Mouse (Mus musculus): ENCODE results near the gene Wwox. TPM values are rescaled to one million over a fixed set of nuclear protein-coding genes. Genes with fewer than 3 reads are reported as not detected.

The Wwox gene
- total RNA-seq, 2 experiments from 2014 or later: 14.2 to 14.3 TPM

- H3K4me3 ChIP-seq: no peak overlapping the region
- no peak overlapping the region for H3K27ac ChIP-seq
- DNase-seq (ENCODE audit: low spot score in 2 of 2): no peak
- no peak for TF ChIP-seq CTCF (conservative IDR thresholded peaks at IDR 0.05)
Measured at GRCm38 (mm10) chr8:115257417-115257816, 818.0 kb downstream of the Wwox start.

- DNase-seq (ENCODE audit: low spot score in 2 of 2): no peak
- Histone ChIP-seq H3K27ac (no peak overlapping the region), H3K4me3 (no peak overlapping the region)
- TF ChIP-seq CTCF (conservative IDR thresholded peaks at IDR 0.05): no peak
Measured at GRCm38 (mm10) chr8:115259806-115260205, 820.4 kb downstream of the Wwox start.

GRCm38 (mm10) chr8:115267196-115267595 is 827.7 kb downstream of the Wwox start:
- Histone ChIP-seq H3K27ac (no peak overlapping the region), H3K4me3 (no peak overlapping the region)
- DNase-seq (ENCODE audit: low spot score in 2 of 2): no peak
- TF ChIP-seq CTCF (conservative IDR thresholded peaks at IDR 0.05): no peak

DNA sequence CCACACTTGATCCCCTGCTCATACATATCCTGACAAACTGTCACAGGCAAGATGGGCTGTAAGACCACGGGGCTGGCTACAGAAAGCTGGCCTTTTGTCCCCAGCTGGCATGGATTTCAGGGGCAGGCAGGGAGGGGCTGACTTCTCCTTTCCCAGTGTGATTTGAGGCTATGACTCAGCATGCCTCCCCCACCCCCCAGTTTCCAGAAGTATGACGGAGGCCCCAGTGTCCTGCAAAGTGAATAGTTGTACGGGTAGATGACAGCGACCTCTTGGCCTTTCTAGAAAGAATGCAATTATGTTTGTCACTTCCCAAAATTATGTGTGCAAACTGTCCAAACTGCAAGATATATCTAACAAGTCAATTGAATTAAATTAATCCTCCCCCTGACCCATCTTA is 830.1 kb downstream of the Wwox start:
- Histone ChIP-seq H3K27ac (no peak overlapping the region), H3K4me3 (no peak overlapping the region)
- DNase-seq (ENCODE audit: low spot score in 2 of 2): no peak
- no peak for TF ChIP-seq CTCF (conservative IDR thresholded peaks at IDR 0.05)

DNA sequence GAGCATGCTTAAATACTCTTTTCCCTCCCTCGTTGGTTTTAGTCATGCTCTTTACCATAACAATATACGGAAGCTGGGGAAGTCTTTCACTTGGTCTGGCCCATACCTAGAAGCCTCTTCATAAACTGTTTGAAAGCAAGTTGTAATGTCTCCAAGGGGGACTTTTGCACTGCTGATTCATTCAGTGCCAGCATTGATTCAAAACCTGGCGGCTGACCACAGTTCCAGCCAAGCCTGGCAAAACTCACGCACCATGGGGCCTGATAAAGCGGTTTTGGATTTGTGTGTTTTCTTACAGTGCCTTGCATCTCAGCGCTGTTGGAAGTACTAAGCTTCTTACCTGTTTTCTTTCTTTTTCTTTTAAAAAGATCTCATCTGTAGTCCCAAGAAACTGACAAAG is 834.5 kb downstream of the Wwox start:
- Histone ChIP-seq H3K4me3 (no peak overlapping the region), H3K27ac (no peak overlapping the region)
- DNase-seq (ENCODE audit: low spot score in 2 of 2): no peak
- TF ChIP-seq CTCF (conservative IDR thresholded peaks at IDR 0.05): no peak

DNA sequence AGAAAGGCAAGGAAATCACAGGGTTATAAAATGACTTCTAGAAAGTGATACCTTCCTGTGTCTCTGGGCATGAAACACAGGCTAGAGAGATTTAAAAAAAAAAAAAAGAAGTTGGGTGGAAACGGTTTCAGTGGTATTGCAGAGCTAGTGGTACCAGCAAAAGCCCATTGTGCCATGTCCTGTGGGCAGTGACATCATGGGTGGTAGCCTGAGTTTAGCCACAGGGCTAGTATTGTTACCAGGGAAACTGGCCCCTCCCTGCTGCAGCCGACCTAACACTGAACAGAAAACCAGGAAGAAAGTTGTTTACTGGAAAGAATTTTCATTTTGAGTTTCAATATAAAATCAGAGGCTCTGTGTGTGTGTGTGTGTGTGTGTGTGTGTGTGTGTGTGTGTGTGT is 836.8 kb downstream of the Wwox start:
- no peak overlapping the region for H3K27ac ChIP-seq
- no peak for DNase-seq (ENCODE audit: low spot score in 2 of 2)
- TF ChIP-seq CTCF (conservative IDR thresholded peaks at IDR 0.05): no peak
- H3K4me3 ChIP-seq: no peak overlapping the region

GRCm38 (mm10) chr8:115278291-115278690 is 838.8 kb downstream of the Wwox start:
- no peak for DNase-seq (ENCODE audit: low spot score in 2 of 2)
- Histone ChIP-seq H3K27ac (no peak overlapping the region), H3K4me3 (no peak overlapping the region)
- no peak for TF ChIP-seq CTCF (conservative IDR thresholded peaks at IDR 0.05)

DNA sequence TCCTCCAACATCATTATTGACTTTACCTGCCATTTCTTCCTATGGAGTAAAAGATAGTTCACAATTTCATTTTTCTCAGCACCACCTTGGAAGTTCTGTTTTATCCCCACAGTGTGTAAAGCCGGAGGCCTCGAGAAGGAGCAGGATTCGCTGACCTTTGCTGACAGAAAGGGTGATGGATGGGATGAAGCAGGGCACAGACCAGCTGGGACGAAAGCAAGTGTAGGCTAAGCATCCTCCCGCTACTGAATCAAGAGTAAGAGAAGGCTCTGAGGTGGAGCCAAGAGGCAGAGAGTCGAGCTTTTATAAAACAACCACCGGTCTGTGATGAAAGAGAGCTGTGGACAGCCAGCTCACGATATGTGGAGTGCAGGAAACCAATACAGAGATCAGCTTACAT is 850.8 kb downstream of the Wwox start:
- Histone ChIP-seq H3K4me3 (no peak overlapping the region), H3K27ac (no peak overlapping the region)
- no peak for DNase-seq (ENCODE audit: low spot score in 2 of 2)
- no peak for TF ChIP-seq CTCF (conservative IDR thresholded peaks at IDR 0.05)

DNA sequence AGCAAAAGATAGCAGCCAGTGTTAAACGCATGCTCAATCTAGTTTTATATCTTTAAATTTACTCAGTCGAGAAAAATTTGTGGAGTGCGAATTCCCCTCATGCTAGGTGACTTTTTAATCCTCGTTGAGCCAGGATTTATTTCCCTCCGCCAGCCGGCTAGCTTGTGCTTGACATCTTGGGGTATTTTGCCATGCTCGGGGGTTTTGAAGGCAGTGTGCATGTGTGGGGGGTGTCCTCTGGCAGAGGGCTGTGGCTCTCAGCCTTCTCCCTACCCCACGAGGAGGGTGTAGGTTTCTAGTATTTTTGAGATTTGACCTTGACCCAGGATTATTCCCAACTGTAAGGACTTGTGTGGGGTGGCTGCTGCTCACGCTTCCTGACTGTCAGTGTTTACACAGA is 857.3 kb downstream of the Wwox start:
- no peak for TF ChIP-seq CTCF (conservative IDR thresholded peaks at IDR 0.05)
- Histone ChIP-seq H3K4me3 (no peak overlapping the region), H3K27ac (no peak overlapping the region)
- DNase-seq (ENCODE audit: low spot score in 2 of 2): no peak

DNA sequence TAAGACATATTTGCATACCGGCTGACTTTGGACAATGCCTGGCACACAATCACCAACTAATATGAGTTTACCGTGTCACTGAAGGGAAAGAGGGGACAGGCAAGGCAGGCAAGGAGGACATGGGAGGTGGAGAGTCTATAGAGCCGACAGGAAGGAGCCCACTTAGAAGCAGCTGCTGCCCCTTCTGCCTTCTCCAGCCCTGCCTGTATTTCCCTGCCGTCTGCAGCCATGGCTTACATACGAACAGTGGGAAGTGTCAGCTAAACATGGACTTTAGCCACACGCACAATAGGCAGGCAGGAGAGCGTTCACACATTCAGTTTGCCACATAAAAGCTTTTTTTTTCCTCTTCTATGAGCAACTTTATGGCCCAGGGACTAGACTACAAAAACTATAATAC is 863.0 kb downstream of the Wwox start:
- no peak overlapping the region for H3K27ac ChIP-seq
- no peak for TF ChIP-seq CTCF (conservative IDR thresholded peaks at IDR 0.05)
- no peak for DNase-seq (ENCODE audit: low spot score in 2 of 2)
- no peak overlapping the region for H3K4me3 ChIP-seq

GRCm38 (mm10) chr8:115307412-115307811 is 868.0 kb downstream of the Wwox start:
- Histone ChIP-seq H3K27ac (no peak overlapping the region), H3K4me3 (no peak overlapping the region)
- no peak for DNase-seq (ENCODE audit: low spot score in 2 of 2)
- no peak for TF ChIP-seq CTCF (conservative IDR thresholded peaks at IDR 0.05)

GRCm38 (mm10) chr8:115311003-115311402 is 871.5 kb downstream of the Wwox start:
- Histone ChIP-seq H3K27ac (no peak overlapping the region), H3K4me3 (no peak overlapping the region)
- no peak for DNase-seq (ENCODE audit: low spot score in 2 of 2)
- no peak for TF ChIP-seq CTCF (conservative IDR thresholded peaks at IDR 0.05)

- no peak overlapping the region for H3K27ac ChIP-seq
- TF ChIP-seq CTCF (conservative IDR thresholded peaks at IDR 0.05): no peak
- H3K4me3 ChIP-seq: no peak overlapping the region
- DNase-seq (ENCODE audit: low spot score in 2 of 2): no peak
Measured at GRCm38 (mm10) chr8:115312371-115312770, 872.9 kb downstream of the Wwox start.

- no peak for TF ChIP-seq CTCF (conservative IDR thresholded peaks at IDR 0.05)
Measured at GRCm38 (mm10) chr8:115322501-115322900, 883.0 kb downstream of the Wwox start.

DNA sequence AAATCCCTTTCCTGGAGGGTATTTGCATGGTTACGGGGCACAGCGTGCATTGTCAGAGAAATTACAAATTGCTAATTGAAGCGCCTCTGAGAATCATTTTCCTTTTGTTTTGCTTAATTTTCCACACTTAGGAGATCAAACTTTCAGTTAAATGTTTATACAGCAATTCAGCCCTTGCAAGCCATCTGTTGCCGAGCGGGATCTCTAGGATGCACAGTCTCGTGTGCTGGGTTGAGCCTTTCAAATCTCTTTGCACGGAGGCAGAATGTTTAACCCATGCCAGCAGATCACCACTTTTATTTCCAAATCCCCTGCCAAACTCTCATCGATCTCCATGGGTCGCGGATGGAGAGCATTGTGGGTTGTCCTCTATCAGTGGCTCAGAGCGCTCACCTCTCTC is 891.2 kb downstream of the Wwox start:
- TF ChIP-seq CTCF (conservative IDR thresholded peaks at IDR 0.05): no peak
- Histone ChIP-seq H3K27ac (no peak overlapping the region), H3K4me3 (no peak overlapping the region)
- peak in 1 of 2 experiments; percentile 14 for DNase-seq (ENCODE audit: low spot score in 2 of 2)

More at GRCm38 (mm10) chr8:115322501-115322900, 883.0 kb downstream of the Wwox start:
- DNase-seq (ENCODE audit: low spot score in 2 of 2): no peak
- Histone ChIP-seq H3K27ac (no peak overlapping the region), H3K4me3 (no peak overlapping the region)

All from layer of hippocampus, adult 2 months (tissue).